Mouse (Mus musculus) spleen, adult 2 months (tissue): ENCODE data around the gene Taar5. TPM values are rescaled to one million over a fixed set of nuclear protein-coding genes. Genes with fewer than 3 reads are reported as not detected.

Experiments
- DNase-seq, 2 experiments: peaks; one replicate each; pipeline versions ENCODE4 v3.0.0 to v3.0.0-alpha.2; 2012 to 2021; ENCODE audit warnings: low spot score in 2 of 2, low read depth in 1 of 2
- H3K27ac ChIP-seq: fragments of 200-500 bp; 2 replicates; pipeline ENCODE4 v1.5.1; 2012; ENCODE audit warnings: low read length, inconsistent platforms; ENCODE audit not compliant: insufficient read depth
- H3K27me3 ChIP-seq: fragments of 200-500 bp; 2 replicates; pipeline ENCODE4 v1.6.1; 2012; ENCODE audit warnings: mild to moderate bottlenecking, moderate library complexity, low read length, inconsistent platforms; ENCODE audit not compliant: control insufficient read depth, insufficient read depth
- H3K36me3 ChIP-seq: fragments of 200-500 bp; 2 replicates; pipeline ENCODE4 v1.6.1; 2012; ENCODE audit warnings: mild to moderate bottlenecking, low read length, inconsistent platforms; ENCODE audit not compliant: control insufficient read depth, insufficient read depth
- H3K4me1 ChIP-seq: fragments of 200-500 bp; 2 replicates; pipeline ENCODE4 v1.6.1; 2011; ENCODE audit warnings: inconsistent platforms; ENCODE audit not compliant: control insufficient read depth, insufficient read depth, insufficient read length
- H3K4me3 ChIP-seq: fragments of 200-500 bp; 2 replicates; pipeline ENCODE4 v1.5.1; 2011; ENCODE audit warnings: mild to moderate bottlenecking, inconsistent platforms; ENCODE audit not compliant: insufficient read depth, insufficient read length; ENCODE audit errors: extremely low read depth
- CTCF ChIP-seq: fragments of 200-500 bp; IDR thresholded peaks from 2 replicates; pipeline ENCODE4 v1.5.1; 2011; ENCODE audit warnings: mild to moderate bottlenecking, inconsistent platforms; ENCODE audit not compliant: insufficient read depth, insufficient read length, insufficient replicate concordance; ENCODE audit errors: extremely low read depth
- POLR2A ChIP-seq: fragments of 200-500 bp; IDR thresholded peaks from 2 replicates; pipeline ENCODE4 v1.6.1; 2011; ENCODE audit warnings: low read depth, low read length, inconsistent platforms
- WGBS: fragments of 180-500 bp; shearing (Covaris S2); methylation state at CpG from one replicate; pipeline ENCODE4 v1.1.7; 2018; 5-methylcytosine and 5-hydroxymethylcytosine counted together
- polyA plus RNA-seq: library from polyadenylated mRNA; depleted of rRNA; stranded (reverse); fragments of >200 nt; gene quantifications from 2 replicates; pipeline ENCODE4 v1.2.3, GENCODE M21; 2012; rRNA removed

Gene Taar5
- polyA plus RNA-seq, 1 experiment, result not detected

DNA sequence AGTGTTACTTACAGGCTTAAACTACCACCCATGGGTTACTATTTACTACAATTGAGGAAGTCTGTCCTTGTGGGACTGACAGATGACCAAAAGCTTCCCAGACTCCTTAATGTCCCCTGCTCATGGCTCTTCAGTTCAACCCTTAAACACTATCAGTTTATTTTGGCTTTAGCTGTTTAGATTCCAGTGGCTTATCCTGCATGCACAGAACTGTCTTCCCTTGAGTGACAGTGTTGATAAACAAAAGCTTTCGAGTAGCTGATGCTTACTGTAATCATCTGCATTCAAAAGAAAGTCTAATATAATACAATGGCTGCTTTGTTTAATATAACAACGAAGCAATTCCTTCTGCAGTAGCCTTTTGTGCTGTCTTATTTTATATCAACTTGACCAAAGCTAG is 36.5 kb downstream of the Taar5 start:
- Histone ChIP-seq H3K36me3 (no peaks in the 10 kb centered on the region), H3K4me1 (no peaks in the 10 kb centered on the region), H3K27me3 (no peaks in the 10 kb centered on the region), H3K4me3 (no peak overlapping the region), H3K27ac (no peak overlapping the region)
- 74% methylated on average over 2 of the region's 2 CpGs for WGBS
- no peak for TF ChIP-seq POLR2A
- no peak for TF ChIP-seq CTCF
- no peak for DNase-seq

DNA sequence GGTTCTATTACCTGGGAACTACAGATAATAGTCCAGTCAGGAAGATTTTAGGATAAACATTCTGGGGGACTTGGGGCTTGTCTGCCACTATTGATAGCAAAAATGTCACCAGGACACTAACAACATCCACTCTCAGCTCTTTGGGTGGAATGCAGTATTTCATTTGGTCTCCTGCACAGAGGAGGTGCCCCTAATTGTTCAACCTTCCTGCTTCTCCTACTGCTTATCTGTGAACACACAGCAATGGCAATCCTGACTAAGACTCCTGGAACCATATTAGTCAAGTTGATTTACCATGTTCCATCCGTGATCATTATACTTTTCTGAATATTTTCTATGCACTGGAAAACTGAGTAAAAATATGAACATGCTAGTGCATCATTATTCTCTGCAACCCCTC is 37.6 kb downstream of the Taar5 start:
- H3K4me3 ChIP-seq, result no peak overlapping the region
- no peaks in the 10 kb centered on the region for H3K4me1 ChIP-seq
- no peaks in the 10 kb centered on the region for H3K36me3 ChIP-seq
- no peak overlapping the region for H3K27ac ChIP-seq
- no peaks in the 10 kb centered on the region for H3K27me3 ChIP-seq
- 78% methylated on average over 1 of the region's 1 CpGs for whole genome bisulfite sequencing
- TF ChIP-seq POLR2A (no peak), CTCF (no peak)
- DNase-seq, result no peak

Other genes with a start within 250 kb of the Taar5 start
- 1,677 and 2,344 TPM in 2 replicates for gene Rps12, start 183.4 kb upstream of the Taar5 start, polyA plus RNA-seq
- 1.1 TPM in 2 replicates for gene Slc18b1, start 173.7 kb upstream of the Taar5 start, polyA plus RNA-seq
- 1.8 and 2.2 TPM in 2 replicates for gene Vnn3, start 119.2 kb upstream of the Taar5 start, polyA plus RNA-seq
- gene Vnn1, start 76.0 kb upstream of the Taar5 start, polyA plus RNA-seq, result 0.08 and 0.20 TPM in 2 replicates
- not detected in 2 replicates for gene Taar1, start 50.4 kb upstream of the Taar5 start, polyA plus RNA-seq
- not detected in 2 replicates for gene Taar2, start 32.1 kb upstream of the Taar5 start, polyA plus RNA-seq
- gene Taar3, start 21.1 kb upstream of the Taar5 start, polyA plus RNA-seq, result not detected in 2 replicates
- gene Taar4, start 10.2 kb upstream of the Taar5 start, polyA plus RNA-seq, result not detected in 2 replicates
- gene Taar6, start 14.9 kb downstream of the Taar5 start, polyA plus RNA-seq, result not detected in 2 replicates
- gene Taar7a, start 22.8 kb downstream of the Taar5 start, polyA plus RNA-seq, result not detected in 2 replicates
- not detected in 2 replicates for gene Taar7b, start 29.2 kb downstream of the Taar5 start, polyA plus RNA-seq
- not detected in 2 replicates for gene Taar7d, start 56.5 kb downstream of the Taar5 start, polyA plus RNA-seq
- gene Taar7e, start 66.9 kb downstream of the Taar5 start, polyA plus RNA-seq, result not detected in 2 replicates
- gene Taar7f, start 78.8 kb downstream of the Taar5 start, polyA plus RNA-seq, result not detected in 2 replicates
- not detected in 2 replicates for gene Taar8a, start 105.8 kb downstream of the Taar5 start, polyA plus RNA-seq
- gene Taar8b, start 121.6 kb downstream of the Taar5 start, polyA plus RNA-seq, result 0.20 and 0.75 TPM in 2 replicates
- 0.15 and 0.25 TPM in 2 replicates for gene Taar8c, start 131.2 kb downstream of the Taar5 start, polyA plus RNA-seq
- 0.07 TPM in 1 of 2 replicates, not detected in the other for gene Taar9, start 138.8 kb downstream of the Taar5 start, polyA plus RNA-seq
- 57.6 and 61.7 TPM in 2 replicates for gene Stx7, start 178.6 kb downstream of the Taar5 start, polyA plus RNA-seq